Mouse (Mus musculus) ES-Bruce4 (cell line): ENCODE results near the gene Mgmt.

ENCODE experiments used
- CTCF ChIP-seq: IDR thresholded peaks from one replicate; pipeline ENCODE4 v1.8.1; 2011; ENCODE audit warnings: low read depth, low read length
- EP300 ChIP-seq: IDR thresholded peaks from 2 replicates; pipeline ENCODE4 v1.6.1; 2011; ENCODE audit warnings: low read depth, low read length; ENCODE audit not compliant: insufficient read depth
- POLR2A ChIP-seq: IDR thresholded peaks from one replicate; pipeline ENCODE4 v1.8.1; 2011; ENCODE audit warnings: low read length; ENCODE audit not compliant: insufficient read depth

DNA sequence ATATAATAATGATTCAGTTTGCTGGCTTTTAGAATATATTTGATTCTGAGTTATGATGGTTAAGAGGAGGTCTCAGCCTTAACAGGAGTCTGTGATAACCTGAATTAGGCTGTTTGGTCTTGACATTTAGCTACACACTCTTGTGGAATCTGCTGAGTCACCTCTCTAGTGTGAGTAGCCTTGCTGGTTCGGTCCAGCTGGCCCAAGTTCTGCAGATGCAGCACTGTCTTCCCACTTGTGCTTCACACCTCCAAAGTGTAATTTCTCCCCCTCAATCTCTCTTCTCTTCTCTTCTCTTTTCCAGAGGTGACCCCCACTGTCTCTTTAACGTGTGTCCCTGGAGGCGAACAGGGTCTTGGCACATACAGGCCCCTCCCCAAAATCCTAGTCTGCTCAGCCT is 171.8 kb downstream of the Mgmt start:
- TF ChIP-seq CTCF (no peak), POLR2A (no peak), EP300 (no peak)
